Mouse (Mus musculus) 3T3-L1 (cell line): Measurements from ENCODE around the gene Tpo.
A peak's percentile ranks its signal among the peaks of the same experiment; 100 is the strongest.

Experiments used
- DNase-seq: peaks from one replicate; pipeline ENCODE4 v3.0.0-alpha.2; 2015; ENCODE audit warnings: low read depth, low spot score

Tpo gene

DNA sequence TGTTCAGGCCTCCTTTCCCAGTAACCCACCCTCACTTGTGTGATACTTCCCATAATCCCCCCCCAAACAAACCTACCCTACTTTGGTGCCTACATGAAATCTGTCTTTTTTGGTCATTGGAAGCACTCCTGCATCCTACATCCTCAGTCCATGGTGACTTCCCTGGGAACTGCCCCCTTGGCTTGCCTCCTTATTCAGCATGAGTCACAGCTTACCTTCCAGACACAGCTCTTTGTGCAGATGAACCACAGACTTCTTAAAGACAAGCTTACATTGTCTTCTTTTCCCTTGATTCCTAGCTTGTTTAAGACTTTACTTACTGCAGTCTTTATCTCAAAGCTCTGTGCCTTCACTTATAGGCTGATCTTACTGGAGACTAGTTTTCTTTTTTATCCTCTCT, 112.0 kb downstream of the Tpo start:
- DNase-seq, result peak; percentile 73

GRCm38 (mm10) chr12:30017131-30017530, 115.3 kb downstream of the Tpo start:
- no peak for DNase-seq

DNA sequence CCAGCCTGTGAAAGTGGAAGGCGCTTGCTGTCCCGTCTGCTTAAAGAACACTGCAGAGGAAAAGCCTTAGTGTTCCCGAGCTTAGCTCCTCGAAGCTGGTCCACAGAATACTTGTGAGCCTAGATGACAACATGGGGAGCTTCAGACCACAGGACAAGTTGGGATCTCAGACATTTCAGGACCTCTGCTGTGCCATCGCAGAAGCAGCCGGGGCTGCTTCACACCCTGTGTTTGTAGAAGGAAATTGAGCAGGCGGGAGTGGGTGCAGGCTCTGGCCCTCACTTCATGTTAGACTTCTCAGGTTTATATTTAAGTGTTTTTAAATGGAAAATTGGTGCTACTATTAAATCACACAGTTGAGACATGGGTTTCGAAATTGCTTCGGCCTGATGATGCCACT, 116.9 kb downstream of the Tpo start:
- DNase-seq, result no peak

DNA sequence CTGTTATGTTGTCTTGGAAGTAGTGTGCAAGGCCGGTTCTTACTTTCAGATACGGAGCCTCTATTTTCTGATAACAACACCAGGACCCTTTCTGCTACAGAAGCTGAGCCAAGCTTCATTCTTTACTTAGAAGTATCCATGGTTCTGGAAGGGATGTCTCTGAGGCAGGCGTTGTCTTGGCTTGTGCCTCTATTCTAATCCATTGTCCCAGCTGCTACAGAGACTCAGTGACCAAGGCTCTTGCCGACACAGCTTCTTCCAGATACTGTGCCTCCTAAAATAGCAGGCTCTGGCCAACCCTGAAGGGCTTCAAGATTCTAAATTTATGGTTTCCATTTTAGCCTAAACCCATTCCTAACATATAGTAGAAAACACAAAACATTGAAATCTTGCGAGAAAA, 123.7 kb downstream of the Tpo start:
- no peak for DNase-seq

DNA sequence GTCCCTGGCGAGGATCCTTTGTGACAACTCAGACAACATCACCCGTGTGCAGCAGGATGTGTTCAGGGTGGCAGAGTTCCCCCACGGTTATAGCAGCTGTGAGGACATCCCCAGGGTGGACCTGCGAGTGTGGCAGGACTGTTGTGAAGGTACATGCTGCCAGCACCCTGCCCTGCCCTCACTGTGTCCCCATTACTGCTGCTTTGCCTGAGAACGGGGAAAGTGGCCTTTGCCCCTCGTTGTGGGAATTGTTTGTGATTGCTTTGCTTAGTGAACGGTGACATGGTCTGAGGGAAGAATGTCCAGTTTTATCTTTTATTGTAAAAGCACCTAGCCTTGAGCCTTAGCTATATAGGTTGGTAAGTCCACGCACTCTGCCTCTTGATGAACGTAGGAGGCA, 125.8 kb downstream of the Tpo start:
- DNase-seq, result no peak
